Mouse (Mus musculus) heart, adult 11 months (tissue): ENCODE measurements at regions not wholly inside any gene's neighbourhood (a gene's known extent, or its start where the extent isn't known, plus 50 kb on each side); places are given as distances from the start of the nearest gene placed in this dataset.

Experiments used
- DNase-seq: peaks from one replicate; pipeline ENCODE4 v3.0.0; 2022

- no peak for DNase-seq
Measured at GRCm38 (mm10) chr4:131314231-131314630, 370.0 kb downstream of the Matn1 start.

GRCm38 (mm10) chr4:131316041-131316440 lies 371.9 kb downstream of the Matn1 start:
- DNase-seq = no peak

- no peak for DNase-seq
Measured at GRCm38 (mm10) chr4:131322323-131322722, 378.1 kb downstream of the Matn1 start.

- no peak for DNase-seq
Measured at GRCm38 (mm10) chr4:131324486-131324885, 380.3 kb downstream of the Matn1 start.

- DNase-seq = no peak
Measured at GRCm38 (mm10) chr4:131325200-131325599, 381.0 kb downstream of the Matn1 start.

- DNase-seq = no peak
Measured at GRCm38 (mm10) chr4:131325609-131326008, 381.4 kb downstream of the Matn1 start.

- no peak for DNase-seq
Measured at GRCm38 (mm10) chr4:131329398-131329797, 385.2 kb downstream of the Matn1 start.

- no peak for DNase-seq
Measured at GRCm38 (mm10) chr4:131331646-131332045, 387.5 kb downstream of the Matn1 start.

- DNase-seq = no peak
Measured at GRCm38 (mm10) chr4:131336801-131337200, 392.6 kb downstream of the Matn1 start.

- DNase-seq = no peak
Measured at GRCm38 (mm10) chr4:131340993-131341695, 397.0 kb downstream of the Matn1 start.

- no peak for DNase-seq
Measured at GRCm38 (mm10) chr4:131346727-131347126, 402.5 kb downstream of the Matn1 start.

GRCm38 (mm10) chr4:131350268-131350667 lies 406.1 kb downstream of the Matn1 start:
- DNase-seq = no peak

- DNase-seq = no peak
Measured at GRCm38 (mm10) chr4:131354908-131355307, 410.7 kb downstream of the Matn1 start.

GRCm38 (mm10) chr4:131355526-131355991 lies 411.4 kb downstream of the Matn1 start:
- peak; percentile 91 for DNase-seq

- no peak for DNase-seq
Measured at GRCm38 (mm10) chr4:131356316-131356715, 412.1 kb downstream of the Matn1 start.

GRCm38 (mm10) chr4:131363030-131363429 lies 418.8 kb downstream of the Matn1 start:
- DNase-seq = no peak

GRCm38 (mm10) chr4:131364671-131365252 lies 420.6 kb downstream of the Matn1 start:
- DNase-seq = no peak

GRCm38 (mm10) chr4:131366006-131366405 lies 421.8 kb downstream of the Matn1 start:
- DNase-seq = no peak

- no peak for DNase-seq
Measured at GRCm38 (mm10) chr4:131366656-131367055, 422.5 kb downstream of the Matn1 start.

GRCm38 (mm10) chr4:131372517-131372916 lies 428.3 kb downstream of the Matn1 start:
- DNase-seq = peak; percentile 92

- no peak for DNase-seq
Measured at GRCm38 (mm10) chr4:131373172-131373571, 429.0 kb downstream of the Matn1 start.

- no peak for DNase-seq
Measured at GRCm38 (mm10) chr4:131374527-131375290, 430.5 kb downstream of the Matn1 start.

- no peak for DNase-seq
Measured at GRCm38 (mm10) chr4:131381063-131381462, 436.9 kb downstream of the Matn1 start.

GRCm38 (mm10) chr4:131381529-131381928 lies 437.3 kb downstream of the Matn1 start:
- no peak for DNase-seq
